Mouse (Mus musculus) MN1 (cell line): ENCODE measurements at regions not wholly inside any gene's neighbourhood (a gene's known extent, or its start where the extent isn't known, plus 50 kb on each side); places are given as distances from the start of the nearest gene placed in this dataset.

Experiments
- DNase-seq: peaks from one replicate; pipeline ENCODE4 v3.0.0-alpha.2; 2016; ENCODE audit warnings: low spot score

- DNase-seq, result no peak
Measured at GRCm38 (mm10) chr3:15200990-15201389, 131.1 kb downstream of the Gm9733 start.

- DNase-seq, result no peak
Measured at GRCm38 (mm10) chr3:15202760-15203159, 129.3 kb downstream of the Gm9733 start.

GRCm38 (mm10) chr3:15205266-15206229 is 126.6 kb downstream of the Gm9733 start:
- no peak for DNase-seq

- no peak for DNase-seq
Measured at GRCm38 (mm10) chr3:15212357-15212756, 119.7 kb downstream of the Gm9733 start.

- DNase-seq, result no peak
Measured at GRCm38 (mm10) chr3:15217591-15217990, 114.5 kb downstream of the Gm9733 start.

- DNase-seq, result no peak
Measured at GRCm38 (mm10) chr3:15219275-15219674, 112.8 kb downstream of the Gm9733 start.

GRCm38 (mm10) chr3:15223266-15223665 is 108.8 kb downstream of the Gm9733 start:
- DNase-seq, result no peak

- DNase-seq, result no peak
Measured at GRCm38 (mm10) chr3:15224452-15224851, 107.7 kb downstream of the Gm9733 start.

- DNase-seq, result no peak
Measured at GRCm38 (mm10) chr3:15228641-15229040, 103.5 kb downstream of the Gm9733 start.

GRCm38 (mm10) chr3:15230204-15230603 is 101.9 kb downstream of the Gm9733 start:
- no peak for DNase-seq

- no peak for DNase-seq
Measured at GRCm38 (mm10) chr3:15231433-15231832, 100.7 kb downstream of the Gm9733 start.

GRCm38 (mm10) chr3:15237817-15238432 is 94.2 kb downstream of the Gm9733 start:
- no peak for DNase-seq

- no peak for DNase-seq
Measured at GRCm38 (mm10) chr3:15242388-15242787, 89.7 kb downstream of the Gm9733 start.

GRCm38 (mm10) chr3:15243584-15243983 is 88.5 kb downstream of the Gm9733 start:
- no peak for DNase-seq

GRCm38 (mm10) chr3:15244999-15245398 is 87.1 kb downstream of the Gm9733 start:
- DNase-seq, result peak; percentile 37
